9 mouse cellular contexts compared by ENCODE assay signal in the genomic region with DNA sequence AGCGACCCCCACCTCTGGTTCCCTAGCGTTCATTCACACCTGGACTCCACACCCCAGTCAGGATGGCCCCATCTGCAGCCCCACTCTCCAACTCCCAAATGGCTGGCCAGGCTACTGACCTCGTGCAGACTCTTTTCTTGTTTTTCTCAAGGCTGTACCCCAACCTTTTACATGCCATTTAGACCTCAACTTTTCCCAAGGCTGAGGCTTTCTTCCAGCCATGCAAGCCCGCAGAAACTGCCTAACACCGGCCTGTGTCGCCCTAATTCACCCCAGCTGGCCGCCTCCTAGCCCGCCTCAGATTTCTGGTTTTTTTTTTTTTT. TPM values are rescaled to one million over a fixed set of nuclear protein-coding genes. Genes with fewer than 3 reads are reported as not detected.
A peak's percentile ranks its signal among the peaks of the same experiment; 100 is the strongest.
DNase-seq lines count a peak whose midpoint lies in the region; ATAC-seq and TF ChIP-seq lines count a peak whose summit lies in the region.
"Had no signal": no experiment of that assay in that cellular context is flagged by ENCODE, and none has a peak within 500 bp of the region (broad histone marks: within the 10 kb centered on the region; RNA-seq: fewer than 3 reads in every experiment).

No protein-coding gene starts in this region.

- H3K4me3 ChIP-seq in heart, embryonic 14.5 days (ENCODE audit: control insufficient read depth in 1 of 2, insufficient read depth in 1 of 2, low read depth in 1 of 2, low read length in 2 of 2) = peak overlapping the region; percentile 59 to 91
- peak overlapping the region; percentile 27; the same call in 1 of the 2 replicates for H3K4me3 ChIP-seq in cortical plate, adult 2 months (ENCODE audit: insufficient read depth, low read length)
- H3K4me3 ChIP-seq in hindbrain, embryonic 16.5 days (ENCODE audit: low read length) = peak overlapping the region; percentile 59
- peak overlapping the region; percentile 55 for H3K4me3 ChIP-seq in midbrain, embryonic 14.5 days (replicated peaks; ENCODE audit: low read depth, low read length)

- 8% methylated on average over 8 of the region's 8 CpGs for WGBS in heart, embryonic 14.5 days
- WGBS in hindbrain, embryonic 16.5 days = 5% methylated on average over 8 of the region's 8 CpGs
- under 1% methylated on average over 8 of the region's 8 CpGs for WGBS in midbrain, embryonic 14.5 days

- peaks cover 27% of the 10 kb centered on the region for H3K36me3 ChIP-seq in heart, embryonic 14.5 days (ENCODE audit: control insufficient read depth, insufficient read depth, low read length)
- H3K36me3 ChIP-seq in hindbrain, embryonic 16.5 days (ENCODE audit: control insufficient read depth, insufficient read depth, low read length) = no peaks in the 10 kb centered on the region
- 0 out of 2 replicates have a peak, but pooled peaks cover 2% of the 10 kb centered on the region for H3K36me3 ChIP-seq in midbrain, embryonic 14.5 days (ENCODE audit: control insufficient read depth, insufficient read depth, low read length)

- DNase-seq in heart, adult 9 months (ENCODE audit: low spot score in 2 of 2) = no peak
- DNase-seq in midbrain, embryonic 14.5 days = no peak
- no peak for DNase-seq in ovary, postnatal 10 days (ENCODE audit: low spot score)
- DNase-seq in adrenal gland, postnatal 14 days = no peak
- no peak for DNase-seq in gastrocnemius, postnatal 14 days
- DNase-seq: cerebellum, postnatal 25 days had no signal

- H3K9me3 ChIP-seq in heart, embryonic 14.5 days (ENCODE audit: control insufficient read depth, low read length) = no peaks in the 10 kb centered on the region
- no peaks in the 10 kb centered on the region for H3K9me3 ChIP-seq in hindbrain, embryonic 16.5 days (ENCODE audit: control insufficient read depth, low read length)
- H3K9me3 ChIP-seq in midbrain, embryonic 14.5 days (ENCODE audit: control insufficient read depth, low read length) = no peaks in the 10 kb centered on the region

- H3K9ac ChIP-seq in heart, embryonic 14.5 days (ENCODE audit: low read length) = peak overlapping the region; percentile 97
- H3K9ac ChIP-seq in hindbrain, embryonic 16.5 days (ENCODE audit: low read depth, low read length) = peak overlapping the region; percentile 69
- H3K9ac ChIP-seq in midbrain, embryonic 14.5 days (replicated peaks; ENCODE audit: low read length) = peak overlapping the region; percentile 60; the same call in 1 of the 2 replicates

- no peaks in the 10 kb centered on the region for H3K27me3 ChIP-seq in heart, embryonic 14.5 days (ENCODE audit: control insufficient read depth, insufficient read depth, low read length)
- H3K27me3 ChIP-seq in hindbrain, embryonic 16.5 days (replicated peaks; ENCODE audit: control insufficient read depth, insufficient read depth, low read length) = peaks cover 5% of the 10 kb centered on the region; the same call in 1 of the 2 replicates
- H3K27me3 ChIP-seq in midbrain, embryonic 14.5 days (ENCODE audit: control insufficient read depth, insufficient read depth, low read length) = peaks cover 8% of the 10 kb centered on the region; the same call in 1 of the 2 replicates

- H3K4me2 ChIP-seq in heart, embryonic 14.5 days (ENCODE audit: low read length) = peak overlapping the region; percentile 78
- peak overlapping the region; percentile 81 for H3K4me2 ChIP-seq in hindbrain, embryonic 16.5 days (ENCODE audit: low read length)
- peak overlapping the region; percentile 90 for H3K4me2 ChIP-seq in midbrain, embryonic 14.5 days (ENCODE audit: low read length)

- no peak for TF ChIP-seq POLR2A in cortical plate, adult 2 months (IDR thresholded peaks at IDR 0.05; ENCODE audit: extremely low read depth, insufficient read depth, low read length)

- H3K4me1 ChIP-seq in heart, embryonic 14.5 days (ENCODE audit: control insufficient read depth in 2 of 2, insufficient read depth in 2 of 2, low read length in 2 of 2) = peaks cover 27 to 43% of the 10 kb centered on the region in 2 experiments
- H3K4me1 ChIP-seq in cortical plate, adult 2 months (ENCODE audit: control insufficient read depth, insufficient read depth, low read length) = no peaks in the 10 kb centered on the region
- H3K4me1 ChIP-seq in hindbrain, embryonic 16.5 days (ENCODE audit: control insufficient read depth, insufficient read depth, low read depth, low read length) = peaks cover 18% of the 10 kb centered on the region
- peaks cover 29% of the 10 kb centered on the region for H3K4me1 ChIP-seq in midbrain, embryonic 14.5 days (ENCODE audit: control insufficient read depth, insufficient read depth, low read length)

- intact Hi-C loops in gastrocnemius, postnatal 14 days (cut with DNase I; ENCODE audit: low total_unique reads) = no loop called here

- ATAC-seq in heart, embryonic 14.5 days (ENCODE audit: insufficient number of reproducible peaks, insufficient read depth, low FRiP score, low read depth) = no peak
- no peak for ATAC-seq in hindbrain, embryonic 16.5 days
- no peak for ATAC-seq in midbrain, embryonic 14.5 days (ENCODE audit: low FRiP score, low TSS enrichment)

- H3K27ac ChIP-seq in heart, embryonic 14.5 days (replicated peaks in 1 of 2; ENCODE audit: control insufficient read depth in 1 of 2, insufficient read depth in 1 of 2, low read depth in 2 of 2, low read length in 2 of 2) = peak overlapping the region; percentile 29 to 98
- H3K27ac ChIP-seq in cortical plate, adult 2 months (ENCODE audit: insufficient read depth, low read length) = no peak overlapping the region
- H3K27ac ChIP-seq in hindbrain, embryonic 16.5 days (ENCODE audit: low read depth, low read length) = peak overlapping the region; percentile 40
- H3K27ac ChIP-seq in midbrain, embryonic 14.5 days (replicated peaks; ENCODE audit: low read depth, low read length) = no peak overlapping the region

- no peak for TF ChIP-seq CTCF in cortical plate, adult 2 months (IDR thresholded peaks at IDR 0.05; ENCODE audit: extremely low read depth, insufficient read depth, low read length)

RNA-seq across cellular contexts. Expression of a gene that starts 1.1 kb away (rescaled TPM):
- polyA plus RNA-seq in heart, embryonic 14.5 days (2014; fragmentation: Nextera tagmentation; extraction: Ambion mirVana) = 38.2 and 40.5 TPM in 2 replicates
- 5.8 and 5.9 TPM in 2 replicates for polyA plus RNA-seq in cortical plate, adult 2 months (2012; rRNA removed)
- polyA plus RNA-seq in hindbrain, embryonic 16.5 days (2015; fragmentation: Nextera tagmentation; extraction: Ambion mirVana) = 5.8 and 9.2 TPM in 2 replicates
- 3.4 and 8.5 TPM in 2 replicates for polyA plus RNA-seq in midbrain, embryonic 14.5 days (2014; fragmentation: Nextera tagmentation; extraction: Ambion mirVana)
- total RNA-seq in adrenal gland, postnatal 14 days (2021) = 65.1 and 69.7 TPM in 2 replicates
- total RNA-seq in gastrocnemius, postnatal 14 days (2021) = 10 to 100 TPM; 26.5 to 27.4 TPM

RNA-seq across cellular contexts. Expression of a gene that starts 17.6 kb away (rescaled TPM):
- polyA plus RNA-seq in heart, embryonic 14.5 days (2014; fragmentation: Nextera tagmentation; extraction: Ambion mirVana) = 5.3 and 5.7 TPM in 2 replicates
- 34.0 and 35.2 TPM in 2 replicates for polyA plus RNA-seq in cortical plate, adult 2 months (2012; rRNA removed)
- polyA plus RNA-seq in hindbrain, embryonic 16.5 days (2015; fragmentation: Nextera tagmentation; extraction: Ambion mirVana) = 24.5 and 26.7 TPM in 2 replicates
- polyA plus RNA-seq in midbrain, embryonic 14.5 days (2014; fragmentation: Nextera tagmentation; extraction: Ambion mirVana) = 17.1 and 18.6 TPM in 2 replicates
- total RNA-seq in adrenal gland, postnatal 14 days (2021) = 9.4 and 13.0 TPM in 2 replicates
- total RNA-seq in gastrocnemius, postnatal 14 days (2021) = 1 to 10 TPM; 3.1 to 3.3 TPM

RNA-seq across cellular contexts. Expression of a gene that starts 36.8 kb away (rescaled TPM):
- polyA plus RNA-seq in heart, embryonic 14.5 days (2014; fragmentation: Nextera tagmentation; extraction: Ambion mirVana) = 32.3 and 38.9 TPM in 2 replicates
- polyA plus RNA-seq in cortical plate, adult 2 months (2012; rRNA removed) = 8.4 and 8.8 TPM in 2 replicates
- polyA plus RNA-seq in hindbrain, embryonic 16.5 days (2015; fragmentation: Nextera tagmentation; extraction: Ambion mirVana) = 13.2 and 17.3 TPM in 2 replicates
- polyA plus RNA-seq in midbrain, embryonic 14.5 days (2014; fragmentation: Nextera tagmentation; extraction: Ambion mirVana) = 12.0 and 12.9 TPM in 2 replicates
- 29.2 and 34.7 TPM in 2 replicates for total RNA-seq in adrenal gland, postnatal 14 days (2021)
- 1 to 10 TPM; 7.9 to 9.6 TPM for total RNA-seq in gastrocnemius, postnatal 14 days (2021)

RNA-seq across cellular contexts. Expression of a gene that starts 43.5 kb away (rescaled TPM):
- polyA plus RNA-seq in heart, embryonic 14.5 days (2014; fragmentation: Nextera tagmentation; extraction: Ambion mirVana) = 58.6 and 69.9 TPM in 2 replicates
- 226 and 239 TPM in 2 replicates for polyA plus RNA-seq in cortical plate, adult 2 months (2012; rRNA removed)
- 88.1 and 100 TPM in 2 replicates for polyA plus RNA-seq in hindbrain, embryonic 16.5 days (2015; fragmentation: Nextera tagmentation; extraction: Ambion mirVana)
- polyA plus RNA-seq in midbrain, embryonic 14.5 days (2014; fragmentation: Nextera tagmentation; extraction: Ambion mirVana) = 82.0 and 95.9 TPM in 2 replicates
- 139 and 168 TPM in 2 replicates for total RNA-seq in adrenal gland, postnatal 14 days (2021)
- total RNA-seq in gastrocnemius, postnatal 14 days (2021) = 10 to 100 TPM; 39.0 to 40.6 TPM

RNA-seq across cellular contexts. Expression of a gene that starts 56.6 kb away (rescaled TPM):
- polyA plus RNA-seq in heart, embryonic 14.5 days (2014; fragmentation: Nextera tagmentation; extraction: Ambion mirVana) = 7.1 and 7.4 TPM in 2 replicates
- 13.3 and 14.1 TPM in 2 replicates for polyA plus RNA-seq in cortical plate, adult 2 months (2012; rRNA removed)
- polyA plus RNA-seq in hindbrain, embryonic 16.5 days (2015; fragmentation: Nextera tagmentation; extraction: Ambion mirVana) = 25.5 and 29.6 TPM in 2 replicates
- 13.7 and 18.3 TPM in 2 replicates for polyA plus RNA-seq in midbrain, embryonic 14.5 days (2014; fragmentation: Nextera tagmentation; extraction: Ambion mirVana)
- total RNA-seq in adrenal gland, postnatal 14 days (2021) = 8.0 and 11.9 TPM in 2 replicates
- total RNA-seq in gastrocnemius, postnatal 14 days (2021) = 10 to 100 TPM; 30.5 to 36.3 TPM

Comparison
In these comparisons a context has a peak if more than half of its experiments do, and no peak if none do; other contexts are left out.
1. H3K27ac ChIP-seq: peak in heart, embryonic 14.5 days (2 of 2) and hindbrain, embryonic 16.5 days (single experiment); none in cortical plate, adult 2 months (single experiment) and midbrain, embryonic 14.5 days (single experiment).
2. Peak in every context shown above with its lines, with median percentiles within 50 percentile points of each other: H3K4me2 ChIP-seq, H3K4me3 ChIP-seq and H3K9ac ChIP-seq.